8 mouse cellular contexts compared by ENCODE assay signal in genomic region chr19:6869355-6869754, GRCm38 (mm10). TPM values are rescaled to one million over a fixed set of nuclear protein-coding genes. Genes with fewer than 3 reads are reported as not detected.
A peak's percentile ranks its signal among the peaks of the same experiment; 100 is the strongest.
DNase-seq lines count a peak whose midpoint lies in the region; ATAC-seq lines count a peak whose summit lies in the region.

No protein-coding gene starts in this region.

- ATAC-seq in inflammation-experienced regulatory T-cells, adult 6 months = peak; percentile 94
- ATAC-seq in liver, embryonic 15.5 days (ENCODE audit: insufficient read depth) = peak; percentile 54
- ATAC-seq in midbrain, embryonic 16.5 days = no peak

- peak; percentile 47 for DNase-seq in layer of hippocampus, adult 11-12 months (ENCODE audit: low spot score)
- no peak for DNase-seq in layer of hippocampus, postnatal 10 days (ENCODE audit: low spot score in 2 of 2)
- peak; percentile 63 for DNase-seq in embryo, embryonic 10.5 days (ENCODE audit: low spot score)
- DNase-seq in spleen, adult 12 weeks (ENCODE audit: low spot score) = peak; percentile 47
- no peak for DNase-seq in right cerebral cortex, adult 18-20 months

- no peaks in the 10 kb centered on the region for H3K9me3 ChIP-seq in liver, embryonic 15.5 days (replicated peaks)
- H3K9me3 ChIP-seq in midbrain, embryonic 16.5 days (replicated peaks; ENCODE audit: control insufficient read depth, low read length, poor library complexity, severe bottlenecking) = no peaks in the 10 kb centered on the region

- H3K9ac ChIP-seq in liver, embryonic 15.5 days = peak overlapping the region; percentile 58
- no peak overlapping the region for H3K9ac ChIP-seq in midbrain, embryonic 16.5 days (ENCODE audit: low read depth, low read length)

- 0% methylated on average over 5 of the region's 5 CpGs for WGBS in liver, embryonic 15.5 days (ENCODE audit: insufficient replicate concordance)
- WGBS in midbrain, embryonic 16.5 days = 21% methylated on average over 5 of the region's 5 CpGs

- peak overlapping the region; percentile 56 for H3K4me3 ChIP-seq in liver, embryonic 15.5 days (replicated peaks)
- H3K4me3 ChIP-seq in midbrain, embryonic 16.5 days (ENCODE audit: low read depth, low read length) = no peak overlapping the region

- no peaks in the 10 kb centered on the region for H3K36me3 ChIP-seq in liver, embryonic 15.5 days (replicated peaks)
- no peaks in the 10 kb centered on the region for H3K36me3 ChIP-seq in midbrain, embryonic 16.5 days (ENCODE audit: control insufficient read depth, insufficient read depth, low read length)

- H3K27ac ChIP-seq in liver, embryonic 15.5 days (replicated peaks) = peak overlapping the region; percentile 75
- H3K27ac ChIP-seq in midbrain, embryonic 16.5 days (ENCODE audit: low read length) = no peak overlapping the region

- H3K27me3 ChIP-seq in liver, embryonic 15.5 days = no peaks in the 10 kb centered on the region
- no peaks in the 10 kb centered on the region for H3K27me3 ChIP-seq in midbrain, embryonic 16.5 days (ENCODE audit: control insufficient read depth, insufficient read depth, low read depth, low read length)

- peak overlapping the region; percentile 76 for H3K4me2 ChIP-seq in liver, embryonic 15.5 days
- no peak overlapping the region for H3K4me2 ChIP-seq in midbrain, embryonic 16.5 days (ENCODE audit: low read length)

- H3K4me1 ChIP-seq in liver, embryonic 15.5 days (replicated peaks) = peaks cover 29% of the 10 kb centered on the region
- no peaks in the 10 kb centered on the region for H3K4me1 ChIP-seq in midbrain, embryonic 16.5 days (ENCODE audit: control insufficient read depth, insufficient read depth, low read length)

RNA-seq across cellular contexts. Expression of gene Ccdc88b, which starts 11.3 kb away (rescaled TPM):
- total RNA-seq in layer of hippocampus, postnatal 10 days (2021) = 1 to 10 TPM; 2.9 to 4.2 TPM
- polyA plus RNA-seq in inflammation-experienced regulatory T-cells, adult 6 months (2017; shearing (Covaris generic)) = 1 to 10 TPM; 4.4 to 5.8 (median 4.7) TPM
- 2.5 and 2.8 TPM in 2 replicates for polyA plus RNA-seq in liver, embryonic 15.5 days (2015; fragmentation: Nextera tagmentation; extraction: Ambion mirVana)
- polyA plus RNA-seq in midbrain, embryonic 16.5 days (2015; fragmentation: Nextera tagmentation; extraction: Ambion mirVana) = 0.27 and 0.55 TPM in 2 replicates

RNA-seq across cellular contexts. Expression of gene Rps6ka4, which starts 28.9 kb away (rescaled TPM):
- 10 to 100 TPM; 28.1 to 31.9 TPM for total RNA-seq in layer of hippocampus, postnatal 10 days (2021)
- 10 to 100 TPM in 1 of 3 experiments, 1 to 10 TPM in 2; 7.4 to 13.5 (median 8.6) TPM for polyA plus RNA-seq in inflammation-experienced regulatory T-cells, adult 6 months (2017; shearing (Covaris generic))
- 6.3 TPM in 2 replicates for polyA plus RNA-seq in liver, embryonic 15.5 days (2015; fragmentation: Nextera tagmentation; extraction: Ambion mirVana)
- 10.1 and 14.6 TPM in 2 replicates for polyA plus RNA-seq in midbrain, embryonic 16.5 days (2015; fragmentation: Nextera tagmentation; extraction: Ambion mirVana)

RNA-seq across cellular contexts. Expression of gene Trmt112, which starts 40.1 kb away (rescaled TPM):
- 10 to 100 TPM; 42.4 to 44.5 TPM for total RNA-seq in layer of hippocampus, postnatal 10 days (2021)
- polyA plus RNA-seq in inflammation-experienced regulatory T-cells, adult 6 months (2017; shearing (Covaris generic)) = 100 to 1,000 TPM; 143 to 219 (median 200) TPM
- 59.7 and 67.9 TPM in 2 replicates for polyA plus RNA-seq in liver, embryonic 15.5 days (2015; fragmentation: Nextera tagmentation; extraction: Ambion mirVana)
- 95.3 and 107 TPM in 2 replicates for polyA plus RNA-seq in midbrain, embryonic 16.5 days (2015; fragmentation: Nextera tagmentation; extraction: Ambion mirVana)

RNA-seq across cellular contexts. Expression of gene Prdx5, which starts 40.6 kb away (rescaled TPM):
- 100 to 1,000 TPM; 319 to 332 TPM for total RNA-seq in layer of hippocampus, postnatal 10 days (2021)
- 100 to 1,000 TPM; 209 to 245 (median 241) TPM for polyA plus RNA-seq in inflammation-experienced regulatory T-cells, adult 6 months (2017; shearing (Covaris generic))
- 144 and 151 TPM in 2 replicates for polyA plus RNA-seq in liver, embryonic 15.5 days (2015; fragmentation: Nextera tagmentation; extraction: Ambion mirVana)
- polyA plus RNA-seq in midbrain, embryonic 16.5 days (2015; fragmentation: Nextera tagmentation; extraction: Ambion mirVana) = 353 and 382 TPM in 2 replicates

RNA-seq across cellular contexts. Expression of gene Esrra, which starts 52.3 kb away (rescaled TPM):
- 10 to 100 TPM; 45.8 to 53.0 TPM for total RNA-seq in layer of hippocampus, postnatal 10 days (2021)
- 1 to 10 TPM; 2.3 to 4.4 (median 4.2) TPM for polyA plus RNA-seq in inflammation-experienced regulatory T-cells, adult 6 months (2017; shearing (Covaris generic))
- 3.8 and 4.9 TPM in 2 replicates for polyA plus RNA-seq in liver, embryonic 15.5 days (2015; fragmentation: Nextera tagmentation; extraction: Ambion mirVana)
- 13.2 and 13.4 TPM in 2 replicates for polyA plus RNA-seq in midbrain, embryonic 16.5 days (2015; fragmentation: Nextera tagmentation; extraction: Ambion mirVana)

Comparison
In these comparisons a context has a peak if more than half of its experiments do, and no peak if none do; other contexts are left out.
1. DNase-seq: peak in layer of hippocampus, adult 11-12 months (single experiment), embryo, embryonic 10.5 days (single experiment) and spleen, adult 12 weeks (single experiment); none in layer of hippocampus, postnatal 10 days (0 of 2) and right cerebral cortex, adult 18-20 months (single experiment).